Mouse (Mus musculus) testis, adult 2 months (tissue): ENCODE measurements around the gene 2510039O18Rik.

ENCODE experiments used
- CTCF ChIP-seq: fragments of 200-500 bp; IDR thresholded peaks from 2 replicates; pipeline ENCODE4 v1.5.1; 2012; ENCODE audit warnings: low read depth, mild to moderate bottlenecking, inconsistent platforms, low read length, moderate library complexity; ENCODE audit not compliant: control insufficient read depth, insufficient read depth, insufficient replicate concordance
- POLR2A ChIP-seq: fragments of 200-500 bp; IDR thresholded peaks from 2 replicates; pipeline ENCODE4 v1.6.1; 2012; ENCODE audit warnings: low read depth, mild to moderate bottlenecking, inconsistent platforms, low read length, moderate library complexity; ENCODE audit not compliant: control insufficient read depth

DNA sequence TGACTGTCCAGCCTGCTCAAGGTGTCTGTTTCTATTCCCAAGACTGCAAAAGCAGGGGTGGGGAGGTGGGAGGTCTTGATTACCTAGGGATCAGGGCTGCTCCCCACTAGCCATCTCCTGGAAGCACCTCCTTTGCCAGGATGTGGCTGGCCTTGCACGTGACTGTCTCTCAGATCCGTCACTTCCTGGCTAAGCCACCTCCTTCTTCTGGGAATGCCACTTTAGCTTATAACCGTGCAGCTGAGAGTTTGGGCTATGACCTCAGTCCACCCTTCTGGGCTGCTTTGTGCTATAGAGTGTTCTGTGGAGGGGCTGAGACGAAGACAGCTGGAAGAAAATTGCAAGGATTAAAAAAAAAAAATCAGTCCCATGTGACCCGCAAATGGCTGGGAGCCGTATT is 22.1 kb downstream of the 2510039O18Rik start:
- TF ChIP-seq CTCF (no peak), POLR2A (no peak)
